Mouse (Mus musculus) liver, embryonic 16.5 days (tissue): Measurements from ENCODE around the gene Mpi. TPM values are rescaled to one million over a fixed set of nuclear protein-coding genes. Genes with fewer than 3 reads are reported as not detected.

ENCODE experiments used
- ATAC-seq: fragments of 200-750 bp; cut with Nextera tagmentation; 2 replicates; pipeline ENCODE4 v1.8.0; 2017; ENCODE audit warnings: low read depth, mild to moderate bottlenecking, moderate number of reproducible peaks, moderate library complexity
- H3K27ac ChIP-seq: fragments of 300-500 bp; sonication (generic); 2 replicates; pipeline ENCODE4 v1.5.1; 2014; ENCODE audit warnings: mild to moderate bottlenecking, low read length
- H3K27me3 ChIP-seq: fragments of 300-500 bp; sonication (generic); 2 replicates; pipeline ENCODE4 v1.6.1; 2014; ENCODE audit warnings: low read depth, low read length, mixed read lengths; ENCODE audit not compliant: control insufficient read depth, insufficient read depth
- H3K36me3 ChIP-seq: fragments of 300-500 bp; sonication (generic); 2 replicates; pipeline ENCODE4 v1.6.1; 2014; ENCODE audit warnings: mild to moderate bottlenecking; ENCODE audit not compliant: control insufficient read depth, insufficient read depth
- H3K4me1 ChIP-seq: fragments of 300-500 bp; sonication (generic); 2 replicates; pipeline ENCODE4 v1.6.1; 2014; ENCODE audit warnings: low read depth, low read length, mixed read lengths; ENCODE audit not compliant: control insufficient read depth
- H3K4me2 ChIP-seq: fragments of 300-500 bp; sonication (generic); 2 replicates; pipeline ENCODE4 v1.6.1; 2014; ENCODE audit warnings: low read depth, low read length, mixed read lengths
- H3K4me3 ChIP-seq: fragments of 300-500 bp; sonication (generic); 2 replicates; pipeline ENCODE4 v1.5.1; 2014; ENCODE audit warnings: low read depth, mild to moderate bottlenecking, low read length
- H3K9ac ChIP-seq: fragments of 300-500 bp; sonication (generic); 2 replicates; pipeline ENCODE4 v1.6.1; 2014; ENCODE audit warnings: low read depth, low read length
- H3K9me3 ChIP-seq: fragments of 300-500 bp; sonication (generic); replicated peaks from 2 replicates; pipeline ENCODE4 v1.6.1; 2016; ENCODE audit warnings: low read length; ENCODE audit not compliant: control insufficient read depth
- WGBS: fragments of 180-500 bp; shearing (Covaris S2); extraction: QIAGEN DNeasy Blood & Tissue Kit; methylation state at CpG from one replicate; pipeline ENCODE4 v1.1.7; 2014; ENCODE audit not compliant: insufficient replicate concordance; 5-methylcytosine and 5-hydroxymethylcytosine counted together
- polyA plus RNA-seq: library from polyadenylated mRNA; unstranded; fragments of >200 nt; fragmentation: Nextera tagmentation; extraction: Ambion mirVana; gene quantifications from 2 replicates; pipeline ENCODE4 v1.2.1, GENCODE M21; 2015

Mpi gene
- polyA plus RNA-seq, 1 experiment from 2014 or later: 12.3 TPM

DNA sequence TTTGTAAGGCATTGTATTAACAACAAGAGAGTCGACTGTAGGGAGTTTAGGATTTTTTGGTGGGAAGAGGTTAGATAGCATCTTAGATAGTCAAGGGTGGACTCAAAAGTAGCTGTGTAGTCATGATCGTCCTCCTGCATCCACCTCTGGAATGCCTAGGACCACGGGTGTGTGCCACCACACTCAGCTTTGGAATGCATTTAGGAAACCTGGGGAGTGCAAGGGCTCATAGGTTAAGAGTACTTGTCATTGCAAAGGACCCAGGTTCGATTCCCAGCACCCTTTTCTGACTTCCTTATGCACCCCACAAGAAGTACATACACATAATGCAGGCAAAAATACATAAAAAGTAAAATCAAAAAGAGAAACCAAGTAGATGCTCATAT is 29.7 kb downstream of the Mpi start:
- no peaks in the 10 kb centered on the region for H3K36me3 ChIP-seq
- no peak overlapping the region for H3K27ac ChIP-seq
- peak overlapping the region; percentile 97; the same call in 1 of the 2 replicates for H3K9ac ChIP-seq
- 58% methylated on average over 4 of the region's 4 CpGs for WGBS
- peaks cover 39% of the 10 kb centered on the region for H3K4me1 ChIP-seq
- peak overlapping the region; percentile 93 for H3K4me2 ChIP-seq
- H3K4me3 ChIP-seq: no peak overlapping the region
- H3K9me3 ChIP-seq: no peaks in the 10 kb centered on the region
- no peak for ATAC-seq
- no peaks in the 10 kb centered on the region for H3K27me3 ChIP-seq

DNA sequence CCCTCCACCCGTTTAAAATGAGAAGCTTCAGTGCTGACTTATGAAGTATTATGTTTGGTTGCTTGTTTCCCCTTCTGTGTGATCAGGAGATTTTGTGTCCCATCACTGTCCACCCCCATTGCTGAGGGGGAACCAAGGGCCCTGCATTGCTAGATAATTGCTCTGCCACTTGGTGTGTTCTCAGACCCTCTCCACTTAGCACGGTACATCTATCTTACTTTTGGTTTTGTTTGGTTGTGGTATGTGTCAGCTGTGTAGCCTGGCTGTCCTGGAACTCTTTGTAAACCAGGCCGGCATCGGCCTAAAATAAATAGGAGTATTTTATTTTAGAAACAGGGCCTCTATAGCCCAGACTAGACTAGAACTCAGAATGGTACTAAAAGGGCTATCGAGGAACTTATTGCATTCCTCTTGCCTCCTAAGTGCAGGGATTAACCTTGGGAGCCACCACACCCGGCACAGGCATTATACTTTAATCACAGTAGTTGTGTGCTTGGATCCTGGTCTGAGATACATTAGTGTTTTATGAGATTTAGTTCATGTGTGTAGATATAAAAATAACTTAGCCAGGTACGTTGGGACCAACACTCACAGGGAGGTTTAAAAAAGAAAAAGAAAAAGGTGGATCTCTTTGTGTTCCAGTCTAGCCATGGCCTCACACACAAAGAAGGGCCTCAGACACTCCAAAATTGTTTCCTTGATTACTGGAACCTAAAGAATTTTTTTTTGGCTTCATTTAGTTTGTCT is 30.3 kb downstream of the Mpi start:
- no peak for ATAC-seq
- H3K27ac ChIP-seq: peak overlapping the region; percentile 97
- WGBS: 31% methylated on average over 7 of the region's 7 CpGs
- no peaks in the 10 kb centered on the region for H3K9me3 ChIP-seq
- peak overlapping the region; percentile 97 for H3K9ac ChIP-seq
- no peaks in the 10 kb centered on the region for H3K36me3 ChIP-seq
- H3K4me1 ChIP-seq: peaks cover 39% of the 10 kb centered on the region
- H3K4me2 ChIP-seq: peak overlapping the region; percentile 93
- peak overlapping the region; percentile 97 for H3K4me3 ChIP-seq
- H3K27me3 ChIP-seq: no peaks in the 10 kb centered on the region

DNA sequence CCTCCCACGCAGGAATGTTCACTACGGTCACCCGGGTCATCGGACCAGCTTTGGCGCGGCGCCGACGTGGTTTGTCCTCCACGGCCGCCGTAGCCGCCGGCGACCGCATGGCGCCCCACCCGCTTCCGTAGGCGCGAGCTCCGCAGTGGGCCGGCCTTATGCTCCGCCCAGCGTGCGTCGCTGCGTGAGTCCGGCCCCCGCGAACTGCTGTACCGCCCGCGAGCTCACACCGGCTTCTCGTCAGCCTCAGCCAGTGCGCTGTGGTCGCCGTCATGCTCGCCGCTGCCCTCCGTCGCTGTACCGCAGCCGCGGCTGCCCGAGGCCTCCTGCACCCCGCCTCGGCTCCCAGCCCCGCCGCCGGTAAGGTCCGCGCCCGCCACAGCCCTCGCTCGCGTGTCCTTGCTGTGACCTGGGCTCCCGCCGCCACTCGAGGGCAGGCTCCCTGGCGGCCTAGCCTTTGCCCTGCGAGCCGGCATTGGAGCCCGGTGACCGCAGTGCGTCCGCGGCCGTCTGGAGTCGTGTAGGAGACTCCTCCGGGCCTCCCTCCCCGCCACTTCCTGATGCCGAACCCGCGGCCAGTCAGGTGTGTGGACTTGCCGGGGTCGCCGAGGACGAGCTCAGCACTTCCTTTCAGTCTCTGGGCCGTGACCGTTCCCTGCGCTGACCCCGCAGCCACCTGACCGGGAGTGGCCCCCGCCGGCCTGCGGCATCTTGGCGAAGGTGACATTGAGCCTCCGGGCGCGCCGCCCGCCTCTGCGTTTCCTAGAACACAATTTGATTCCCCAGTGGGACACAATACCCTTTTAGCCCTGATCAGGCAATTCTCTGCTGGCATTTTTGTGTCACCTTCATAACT is 31.3 kb downstream of the Mpi start, which contains the start of gene Cox5a:
TSS of gene Cox5a (plus strand) at position 219 of the 856 bp plus-strand sequence.
- Histone ChIP-seq H3K4me1 (peaks cover 33% of the 10 kb centered on the region), H3K27ac (peak within 1 kb of the TSS; percentile 97), H3K27me3 (no peaks in the 10 kb centered on the region), H3K4me2 (peak within 1 kb of the TSS; percentile 93), H3K36me3 (no peaks in the 10 kb centered on the region), H3K4me3 (peak within 1 kb of the TSS; percentile 97), H3K9ac (peak within 1 kb of the TSS; percentile 97), H3K9me3 (no peaks in the 10 kb centered on the region)
- under 1% methylated on average over 94 of the region's 95 CpGs for WGBS
- ATAC-seq: peak; percentile 99

DNA sequence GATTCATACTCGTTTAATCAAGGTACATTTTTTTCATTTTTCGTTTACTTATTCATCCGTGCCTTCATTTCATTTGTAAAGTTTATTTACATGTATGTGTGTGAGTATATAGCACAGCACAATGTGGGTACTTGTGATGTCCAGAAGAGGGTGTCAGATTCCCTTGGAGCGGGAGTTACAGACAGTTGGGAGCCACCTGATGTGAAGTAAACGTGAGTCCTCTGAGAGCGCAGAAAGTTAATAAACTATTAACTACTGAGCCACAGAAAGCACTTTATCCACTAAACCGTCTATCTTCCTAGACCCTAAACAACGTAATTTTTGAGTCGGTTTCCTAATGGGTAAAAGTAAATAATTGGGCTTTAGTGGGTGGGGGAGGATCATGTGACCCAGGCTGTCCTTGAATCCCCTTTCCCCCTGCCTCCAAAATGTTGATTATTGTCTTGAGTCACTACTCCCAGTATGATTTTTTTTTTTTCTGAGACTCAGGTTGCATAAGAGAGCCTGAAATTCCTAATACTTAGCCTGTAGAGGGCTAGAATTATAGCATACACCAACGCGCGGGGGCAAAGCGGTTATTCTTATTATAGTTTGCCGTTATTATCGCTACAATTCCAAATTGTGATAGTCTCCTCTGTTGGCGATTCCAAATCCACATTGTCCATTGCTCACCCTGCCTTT is 32.0 kb downstream of the Mpi start:
- peak overlapping the region; percentile 97 for H3K4me3 ChIP-seq
- no peaks in the 10 kb centered on the region for H3K9me3 ChIP-seq
- peak overlapping the region; percentile 81 for H3K27ac ChIP-seq
- H3K27me3 ChIP-seq: no peaks in the 10 kb centered on the region
- peak overlapping the region; percentile 73 for H3K9ac ChIP-seq
- 27% methylated on average over 16 of the region's 16 CpGs for WGBS
- peaks cover 30% of the 10 kb centered on the region for H3K4me1 ChIP-seq
- ATAC-seq: peak; percentile 2
- no peaks in the 10 kb centered on the region for H3K36me3 ChIP-seq
- peak overlapping the region; percentile 93 for H3K4me2 ChIP-seq

DNA sequence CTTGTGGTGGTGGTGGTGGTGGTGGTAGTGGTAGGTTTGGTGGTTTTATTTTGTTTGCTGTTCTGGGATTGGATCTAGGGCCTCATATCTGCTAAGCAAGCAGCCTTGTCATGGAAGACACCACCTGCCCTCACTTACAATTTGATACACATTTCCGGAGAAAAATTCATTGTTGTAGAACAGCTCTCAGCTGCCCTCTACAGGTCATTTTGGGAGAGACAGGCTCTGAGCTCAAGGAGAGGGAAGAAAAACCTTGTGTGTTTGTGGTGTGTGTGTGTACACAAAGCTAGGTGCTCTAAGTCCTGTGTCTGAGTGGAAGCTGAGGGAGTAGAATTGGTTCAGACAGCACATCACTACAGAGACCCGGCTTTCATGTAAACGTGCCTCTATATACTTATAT is 35.5 kb downstream of the Mpi start:
- no peaks in the 10 kb centered on the region for H3K9me3 ChIP-seq
- no peak overlapping the region for H3K4me2 ChIP-seq
- H3K36me3 ChIP-seq: no peaks in the 10 kb centered on the region
- no peak overlapping the region for H3K9ac ChIP-seq
- ATAC-seq: no peak
- no peak overlapping the region for H3K27ac ChIP-seq
- 8% methylated on average over 3 of the region's 3 CpGs for WGBS
- no peaks in the 10 kb centered on the region for H3K27me3 ChIP-seq
- H3K4me3 ChIP-seq: no peak overlapping the region
- peaks cover 6% of the 10 kb centered on the region; the same call in 1 of the 2 replicates for H3K4me1 ChIP-seq

DNA sequence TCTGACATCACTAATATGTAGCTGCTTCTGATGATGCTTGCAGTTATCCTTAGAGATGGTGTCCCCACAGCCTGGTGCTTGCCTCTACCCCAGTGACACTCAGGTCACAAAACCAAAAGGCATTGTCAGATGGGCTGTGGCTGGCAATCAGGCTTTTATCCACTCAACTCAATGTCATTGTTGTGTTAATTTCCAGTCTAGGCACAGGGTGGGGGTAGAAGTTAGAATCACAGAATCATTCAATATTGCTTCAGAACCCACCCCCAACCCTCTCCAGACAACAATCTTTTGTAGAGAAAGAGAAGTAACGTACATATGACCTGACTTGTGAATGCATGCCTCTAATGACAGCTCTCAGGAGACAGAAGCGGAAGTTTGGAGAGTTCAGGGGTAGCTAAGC is 42.0 kb downstream of the Mpi start:
- ATAC-seq: no peak
- Histone ChIP-seq H3K9me3 (no peaks in the 10 kb centered on the region), H3K4me1 (peaks cover 17% of the 10 kb centered on the region), H3K4me3 (no peak overlapping the region), H3K9ac (no peak overlapping the region), H3K27me3 (peaks cover 19% of the 10 kb centered on the region), H3K36me3 (no peaks in the 10 kb centered on the region), H3K27ac (no peak overlapping the region), H3K4me2 (no peak overlapping the region)
- WGBS: 45% methylated on average over 2 of the region's 2 CpGs

DNA sequence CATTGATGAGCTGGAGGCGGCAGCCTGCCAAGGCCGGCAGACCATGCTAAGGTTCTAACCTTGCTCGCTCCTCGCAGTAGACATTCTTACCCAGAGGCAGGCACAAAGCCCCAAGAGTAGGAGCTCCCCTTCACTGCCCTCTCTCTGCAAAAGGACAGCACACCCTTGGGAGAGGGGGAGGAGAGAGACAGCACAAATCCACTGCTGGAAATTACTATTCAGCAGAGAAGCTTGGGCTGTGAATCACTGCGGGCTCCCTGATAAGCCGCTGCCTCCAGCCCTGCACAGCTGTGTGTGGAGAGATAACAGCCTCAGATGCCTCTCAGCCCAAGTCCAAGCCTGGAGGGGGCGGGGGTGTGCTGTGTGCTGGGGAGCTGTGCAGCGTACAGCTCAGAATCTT is 46.9 kb downstream of the Mpi start:
- Histone ChIP-seq H3K27ac (no peak overlapping the region), H3K4me2 (peak overlapping the region; percentile 2), H3K36me3 (no peaks in the 10 kb centered on the region), H3K9ac (no peak overlapping the region), H3K27me3 (peaks cover 68% of the 10 kb centered on the region), H3K4me3 (no peak overlapping the region), H3K4me1 (peaks cover 34% of the 10 kb centered on the region), H3K9me3 (no peaks in the 10 kb centered on the region)
- WGBS: 4% methylated on average over 8 of the region's 8 CpGs
- ATAC-seq: peak; percentile 99

DNA sequence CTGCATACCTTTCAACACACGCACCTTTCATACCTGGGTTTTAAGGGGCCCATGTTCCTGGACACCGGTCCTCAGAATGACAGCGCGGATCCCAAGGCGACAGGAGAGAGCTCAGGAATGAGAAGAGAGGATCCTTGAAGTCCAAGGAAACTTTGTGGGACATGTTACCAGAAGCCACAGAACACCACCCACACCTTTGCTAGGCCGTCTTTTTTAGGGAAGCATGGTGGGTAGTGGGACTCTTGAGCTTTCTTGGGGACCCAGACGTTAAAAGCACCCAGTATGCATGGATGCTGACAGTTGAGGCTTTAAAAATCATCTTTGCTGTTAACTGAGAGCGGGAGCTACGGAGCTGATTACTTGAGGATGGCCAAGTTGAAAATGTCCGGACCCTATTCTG is 47.7 kb downstream of the Mpi start:
- no peaks in the 10 kb centered on the region for H3K9me3 ChIP-seq
- no peak overlapping the region for H3K27ac ChIP-seq
- peaks cover 33% of the 10 kb centered on the region for H3K4me1 ChIP-seq
- WGBS: 42% methylated on average over 10 of the region's 10 CpGs
- no peak for ATAC-seq
- peaks cover 70% of the 10 kb centered on the region for H3K27me3 ChIP-seq
- no peak overlapping the region for H3K9ac ChIP-seq
- H3K4me3 ChIP-seq: no peak overlapping the region
- H3K36me3 ChIP-seq: no peaks in the 10 kb centered on the region
- H3K4me2 ChIP-seq: no peak overlapping the region
